In the genomic region with DNA sequence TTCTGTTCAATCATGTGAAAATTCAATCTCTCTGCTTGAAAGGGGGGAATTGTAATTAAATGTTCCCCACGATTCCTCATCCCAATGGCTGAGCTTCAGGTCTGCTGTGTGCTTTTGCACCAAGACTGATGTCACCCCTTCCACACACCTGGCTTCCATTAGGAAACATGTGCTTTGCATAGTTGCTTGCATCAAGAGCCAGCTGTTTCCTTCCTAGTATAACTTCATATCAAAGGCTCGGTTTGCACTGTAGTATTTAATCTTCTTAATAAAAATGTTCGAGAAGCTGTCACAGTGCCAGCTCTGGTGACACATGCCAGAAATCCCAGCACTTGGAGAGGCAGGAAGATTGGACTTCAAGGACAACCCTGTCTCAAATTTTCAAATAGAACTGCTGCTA, we compare ENCODE assay signal across 9 mouse cellular contexts.
DNase-seq lines count a peak whose midpoint lies in the region; ATAC-seq lines count a peak whose summit lies in the region.
"Had no signal": no experiment of that assay in that cellular context is flagged by ENCODE, and none has a peak within 500 bp of the region (broad histone marks: within the 10 kb centered on the region; RNA-seq: fewer than 3 reads in every experiment).

No protein-coding gene starts in this region.

- peak; percentile 56 for DNase-seq in adrenal gland, postnatal 10 days
- no peak for DNase-seq in adrenal gland, adult 18-20 months (ENCODE audit: low spot score in 2 of 2)
- peak; percentile 13 for DNase-seq in ovary, adult 18-20 months (ENCODE audit: low spot score)
- DNase-seq in ovary, postnatal 10 days (ENCODE audit: low spot score) = no peak
- DNase-seq in limb, embryonic 11.5 days (ENCODE audit: low spot score) = peak; percentile 82
- peak; percentile 12 for DNase-seq in testis, postnatal 14 days (ENCODE audit: low spot score)
- DNase-seq in spleen, postnatal 4 days (ENCODE audit: low spot score in 2 of 2) = no peak
- DNase-seq in layer of hippocampus, adult 9-11 months = no peak

- H3K4me1 ChIP-seq in limb, embryonic 11.5 days (ENCODE audit: control insufficient read depth, insufficient read depth, low read length) = 0 out of 2 replicates have a peak, but pooled peaks cover 2% of the 10 kb centered on the region

- no peak overlapping the region; the same call in 1 of the 2 replicates for H3K27ac ChIP-seq in limb, embryonic 11.5 days (replicated peaks; ENCODE audit: low read depth, low read length)
- H3K27ac ChIP-seq: heart, embryonic 13.5 days had no signal

- H3K4me2 ChIP-seq in limb, embryonic 11.5 days (ENCODE audit: low read depth, severe bottlenecking) = no peak overlapping the region; the same call in 1 of the 2 replicates
- H3K4me2 ChIP-seq: heart, embryonic 13.5 days had no signal

- H3K27me3 ChIP-seq in limb, embryonic 11.5 days (ENCODE audit: control insufficient read depth, insufficient read depth, low read length) = no peaks in the 10 kb centered on the region
- H3K27me3 ChIP-seq: heart, embryonic 13.5 days had no signal

- H3K9me3 ChIP-seq in limb, embryonic 11.5 days (ENCODE audit: control insufficient read depth, low read length) = no peaks in the 10 kb centered on the region
- H3K9me3 ChIP-seq: heart, embryonic 13.5 days had no signal

- WGBS in limb, embryonic 11.5 days = 8% methylated on average over 3 of the region's 3 CpGs

- H3K4me3 ChIP-seq in limb, embryonic 11.5 days (ENCODE audit: low read depth, low read length) = no peak overlapping the region
- H3K4me3 ChIP-seq: heart, embryonic 13.5 days had no signal

- peak; percentile 81 for ATAC-seq in limb, embryonic 11.5 days (ENCODE audit: insufficient number of reproducible peaks, low FRiP score, low TSS enrichment, low read depth)

- H3K9ac ChIP-seq in limb, embryonic 11.5 days (ENCODE audit: low read length) = no peak overlapping the region
- H3K9ac ChIP-seq: heart, embryonic 13.5 days had no signal

- no peaks in the 10 kb centered on the region for H3K36me3 ChIP-seq in limb, embryonic 11.5 days (ENCODE audit: control insufficient read depth, insufficient read depth, low read length)
- H3K36me3 ChIP-seq: heart, embryonic 13.5 days had no signal

Comparison
In these comparisons a context has a peak if more than half of its experiments do, and no peak if none do; other contexts are left out.
1. DNase-seq: peak in adrenal gland, postnatal 10 days (single experiment), ovary, adult 18-20 months (single experiment), limb, embryonic 11.5 days (single experiment) and testis, postnatal 14 days (single experiment); none in adrenal gland, adult 18-20 months (0 of 2), ovary, postnatal 10 days (single experiment), spleen, postnatal 4 days (0 of 2) and layer of hippocampus, adult 9-11 months (single experiment).